Mouse (Mus musculus) embryo, embryonic 10 days (tissue): ENCODE data around the gene Oxld1.
A peak's percentile ranks its signal among the peaks of the same experiment; 100 is the strongest.

Experiments
- DNase-seq: peaks from one replicate; pipeline ENCODE4 v3.0.0-alpha.2; 2015; ENCODE audit warnings: low spot score

Gene Oxld1

GRCm38 (mm10) chr11:120483448-120483934, 25.6 kb upstream of the Oxld1 start:
- no peak for DNase-seq

DNA sequence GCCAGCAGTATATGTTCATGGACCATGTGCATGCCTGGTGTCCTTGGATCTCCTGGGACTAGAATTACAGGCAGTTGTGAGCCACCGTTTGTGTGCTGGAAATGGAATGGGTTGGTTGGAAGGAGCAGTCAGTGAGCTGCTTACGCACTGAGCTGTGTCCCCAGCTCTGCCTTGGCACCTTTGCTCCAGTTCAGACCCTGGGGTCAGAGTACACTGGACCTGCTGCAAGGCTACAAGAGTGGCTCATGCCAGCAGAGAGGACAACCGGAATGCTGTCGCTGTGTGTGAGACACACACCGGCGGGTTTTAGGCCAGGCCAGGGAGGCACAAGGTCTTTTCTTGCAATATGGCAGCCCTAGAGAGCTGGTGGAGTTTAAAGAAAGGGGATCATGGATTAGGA, 14.2 kb upstream of the Oxld1 start:
- DNase-seq = no peak

GRCm38 (mm10) chr11:120467736-120468092, 9.8 kb upstream of the Oxld1 start:
- no peak for DNase-seq

- DNase-seq = peak; percentile 100
Measured at GRCm38 (mm10) chr11:120467051-120467735, 9.3 kb upstream of the Oxld1 start, which contains the start of gene Arl16. Arl16 (minus strand) TSS chr11:120467607.

DNA sequence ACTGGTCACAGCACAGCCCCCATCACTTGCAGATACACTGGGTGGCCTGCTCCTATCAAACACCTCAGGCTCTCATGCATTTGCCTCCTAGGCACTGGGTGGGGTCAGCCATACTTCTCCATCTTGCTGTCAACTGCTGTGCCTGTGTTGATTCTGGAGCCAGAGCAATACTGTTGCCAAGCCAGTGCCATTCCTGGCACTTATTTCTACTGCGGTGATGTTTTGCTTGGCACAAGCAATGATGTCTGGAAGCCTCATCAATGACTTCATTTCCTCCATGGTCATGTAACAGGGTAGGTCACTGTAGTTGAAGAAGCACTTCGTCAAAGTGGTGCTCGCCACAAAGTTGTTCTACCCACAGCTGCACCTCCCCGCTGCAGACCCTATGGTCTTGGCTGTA, 7.7 kb upstream of the Oxld1 start:
- DNase-seq = no peak

GRCm38 (mm10) chr11:120464365-120464764, 6.5 kb upstream of the Oxld1 start:
- no peak for DNase-seq

- no peak for DNase-seq
Measured at GRCm38 (mm10) chr11:120463536-120463935, 5.7 kb upstream of the Oxld1 start.

DNA sequence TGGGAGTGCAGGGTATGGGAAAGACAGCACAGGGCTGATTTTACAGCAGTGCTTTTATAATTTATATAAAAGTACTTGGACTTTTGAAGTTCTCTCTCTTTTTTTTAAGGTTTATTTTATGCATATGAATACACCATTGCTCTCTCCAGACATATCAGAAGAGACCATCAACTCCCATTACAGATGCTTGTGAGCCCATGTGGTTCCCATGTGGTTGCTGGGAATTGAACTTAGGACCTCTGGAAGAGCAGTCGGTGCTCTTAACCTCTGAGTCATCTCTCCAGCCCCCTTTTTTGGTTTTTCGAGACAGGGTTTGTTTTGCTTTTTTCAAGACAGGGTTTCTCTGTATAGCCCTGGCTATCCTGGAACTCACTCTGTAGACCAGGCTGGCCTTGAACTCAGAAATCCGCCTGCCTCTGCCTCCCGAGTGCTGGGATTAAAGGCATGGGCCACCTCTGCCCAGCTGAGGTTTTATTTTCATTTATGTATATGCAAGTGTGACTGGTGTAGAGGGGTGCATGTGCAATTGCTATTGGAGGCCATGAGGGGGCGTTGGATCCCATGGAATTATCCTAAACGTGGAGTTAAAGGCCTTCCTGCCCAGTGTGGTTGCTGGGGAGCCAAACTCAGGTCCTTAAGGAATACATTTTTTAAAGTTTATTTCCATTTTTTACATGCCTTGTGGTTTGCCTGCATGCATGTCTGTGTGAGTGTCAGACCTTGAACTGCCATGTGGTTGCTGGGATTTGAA, 1.2 kb upstream of the Oxld1 start:
- DNase-seq = no peak

- DNase-seq = no peak
Measured at GRCm38 (mm10) chr11:120457370-120457769, 498 bp downstream of the Oxld1 start.

DNA sequence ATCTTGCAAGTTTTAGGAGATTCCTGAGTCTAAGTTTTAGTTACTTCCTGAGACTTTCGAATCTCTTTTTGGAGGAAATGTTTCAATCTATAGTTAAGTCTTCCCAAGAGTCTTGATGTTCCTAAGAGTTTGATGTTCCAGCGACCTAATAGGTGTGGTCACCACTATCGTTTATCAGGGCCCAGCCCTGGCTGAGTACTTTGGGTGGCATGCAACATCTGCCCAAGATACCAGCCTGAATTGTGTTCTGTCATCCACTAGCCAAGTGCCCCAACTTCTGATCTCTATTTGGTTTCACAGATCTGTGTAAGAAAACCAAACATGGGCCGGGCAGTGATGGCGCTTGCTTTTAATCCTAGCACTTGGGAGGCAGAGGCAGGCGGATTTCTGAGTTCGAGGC, 2.5 kb downstream of the Oxld1 start:
- DNase-seq = no peak

- no peak for DNase-seq
Measured at GRCm38 (mm10) chr11:120454965-120455364, 2.9 kb downstream of the Oxld1 start.

DNA sequence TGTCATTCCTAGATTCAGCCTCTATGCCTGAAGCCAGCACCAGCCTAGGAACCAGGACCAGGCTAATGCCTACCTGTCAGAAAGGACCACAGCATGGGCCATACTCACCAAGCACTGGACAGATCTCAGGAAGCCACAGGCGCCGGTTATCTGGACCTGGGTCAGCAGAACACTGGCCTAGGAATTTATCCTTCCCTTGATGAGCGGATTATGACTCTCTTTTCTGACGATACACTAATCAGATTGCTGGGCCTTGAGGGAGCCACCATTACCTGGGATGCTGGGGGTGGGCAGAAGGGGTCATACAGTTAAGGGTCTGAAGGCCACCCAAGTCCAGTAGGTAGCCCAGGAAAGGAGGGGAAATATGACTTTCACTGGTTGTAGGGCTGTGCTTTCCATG, 4.6 kb downstream of the Oxld1 start, which contains the start of gene Pde6g:
Gene Pde6g (minus strand): TSS at position 195 of the 400 bp plus-strand sequence.
- DNase-seq = no peak

- DNase-seq = no peak
Measured at GRCm38 (mm10) chr11:120452246-120452645, 5.6 kb downstream of the Oxld1 start.

DNA sequence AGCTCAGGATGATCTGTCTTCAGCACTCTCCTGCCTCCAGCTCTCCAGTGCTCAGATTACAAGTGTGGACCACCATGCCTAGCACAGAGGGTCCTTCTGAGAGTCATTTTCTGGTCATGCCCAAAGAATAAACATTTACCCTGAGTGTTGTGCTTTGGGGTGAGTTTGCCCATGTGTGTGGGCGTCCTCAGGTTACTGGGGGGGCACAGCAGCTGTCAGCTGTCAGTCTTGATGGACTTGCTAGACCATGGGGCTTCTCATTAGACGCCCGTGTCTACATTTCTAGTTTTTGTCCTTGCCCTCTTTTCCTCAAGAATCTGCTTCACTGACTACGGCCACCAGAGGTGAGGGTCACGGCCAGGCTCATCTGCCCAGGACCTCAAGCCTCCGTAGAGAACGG, 10.7 kb downstream of the Oxld1 start:
- no peak for DNase-seq

DNA sequence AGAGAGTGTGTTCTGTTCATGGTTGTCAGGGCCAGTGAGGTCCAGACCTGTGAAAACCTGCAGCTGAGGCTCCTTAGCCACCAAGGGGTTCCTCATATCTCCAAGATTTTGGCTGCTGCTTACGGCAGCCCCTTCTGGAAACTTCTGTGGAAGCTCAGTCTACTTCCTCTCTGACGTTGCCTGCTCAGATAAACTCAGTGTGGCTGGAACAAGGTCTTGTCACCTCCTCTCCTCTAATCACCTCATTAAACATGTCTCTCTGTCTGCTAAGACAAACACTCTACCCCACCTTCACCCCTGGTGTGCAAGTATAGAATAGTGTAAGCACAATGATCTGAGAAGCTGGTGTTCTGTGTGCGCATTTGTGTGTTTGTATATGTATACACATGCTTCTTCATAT, 12.4 kb downstream of the Oxld1 start:
- DNase-seq = no peak

DNA sequence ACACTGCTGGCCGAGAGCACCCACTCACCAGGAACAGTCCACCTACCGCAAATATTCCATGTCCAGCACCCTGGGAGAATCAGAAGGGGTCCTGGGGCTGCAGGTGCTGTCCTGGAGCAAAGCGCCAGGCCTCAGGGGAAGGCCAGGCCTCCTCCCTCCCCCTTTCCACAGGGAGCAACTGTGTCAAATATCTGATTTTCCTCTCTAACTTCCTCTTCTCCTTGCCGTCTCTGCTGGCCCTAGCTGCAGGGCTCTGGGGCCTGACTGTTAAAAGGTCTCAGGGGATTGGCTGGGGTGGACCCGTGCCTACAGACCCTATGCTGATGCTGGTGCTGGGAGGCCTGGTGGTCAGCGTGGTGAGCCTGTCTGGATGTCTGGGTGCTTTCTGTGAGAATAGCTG, 13.8 kb downstream of the Oxld1 start:
- DNase-seq = no peak

GRCm38 (mm10) chr11:120442765-120443280, 15.0 kb downstream of the Oxld1 start:
- DNase-seq = no peak

- DNase-seq = no peak
Measured at GRCm38 (mm10) chr11:120442344-120442743, 15.5 kb downstream of the Oxld1 start, which contains the start of gene Tspan10. Tspan10 (plus strand) TSS chr11:120442644.

DNA sequence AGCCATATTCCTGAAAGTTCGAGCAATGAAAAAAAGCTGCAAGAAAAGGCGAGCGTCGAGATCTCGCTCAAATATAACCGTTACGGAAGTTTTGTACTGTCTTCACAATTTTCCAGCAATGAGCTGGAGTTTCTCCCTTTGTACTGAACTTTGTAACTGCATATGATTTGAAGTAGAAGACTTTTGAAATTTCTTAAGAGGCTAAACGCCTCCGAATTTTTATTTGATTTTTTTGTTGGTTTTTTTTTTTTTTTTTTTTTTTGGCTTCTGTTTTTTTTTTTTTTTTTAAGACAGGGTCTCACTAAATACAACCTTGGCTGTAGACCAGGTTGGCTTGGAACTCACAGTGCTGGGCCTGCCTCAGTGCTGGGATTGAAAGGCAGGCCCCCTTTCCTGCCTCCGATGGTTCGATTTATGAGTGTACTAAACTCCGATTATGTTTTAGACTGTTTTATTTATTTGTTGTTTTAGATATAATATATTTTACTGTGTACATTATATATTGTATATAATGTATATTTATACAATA, 19.9 kb downstream of the Oxld1 start:
- no peak for DNase-seq

DNA sequence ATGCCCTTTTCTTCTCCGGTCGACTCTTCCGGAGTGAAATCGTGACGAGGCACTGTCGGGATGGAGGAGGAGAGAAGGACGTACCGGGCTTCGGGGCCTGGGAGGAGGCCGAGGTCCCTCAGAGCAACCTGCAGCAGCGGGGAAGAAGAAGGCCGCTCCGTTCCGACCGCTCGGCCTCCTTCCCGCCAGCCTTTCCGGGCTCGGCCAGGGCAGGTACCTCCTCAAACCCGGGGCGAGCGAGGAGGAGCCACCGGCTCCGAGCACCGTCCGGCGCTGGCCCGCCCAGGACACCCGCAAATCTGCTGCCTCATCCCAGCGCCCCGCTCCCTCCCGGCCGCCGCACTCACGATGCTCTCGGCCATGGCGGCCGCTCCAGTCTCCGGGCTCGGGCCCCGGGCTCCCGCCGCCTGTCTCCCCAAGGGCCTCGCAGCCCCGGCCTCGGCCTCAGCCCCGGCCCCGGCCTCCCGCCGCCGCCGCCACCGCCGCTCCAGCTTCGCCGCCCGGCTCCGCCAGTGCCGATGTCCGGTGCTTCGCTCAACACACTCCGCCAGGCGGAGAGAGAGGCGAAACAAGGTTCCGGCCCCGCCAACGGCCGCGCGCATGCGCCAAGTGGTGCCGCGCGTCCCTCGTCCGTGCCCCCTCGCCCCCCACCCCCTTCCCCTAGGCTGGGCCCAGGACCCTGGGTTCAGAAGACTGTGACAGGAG, 20.6 kb downstream of the Oxld1 start, which contains the start of gene Nploc4:
Gene Nploc4 (minus strand): TSS at position 557 of the 705 bp plus-strand sequence.
- DNase-seq = peak; percentile 95

GRCm38 (mm10) chr11:120426727-120427126, 31.1 kb downstream of the Oxld1 start:
- DNase-seq = no peak
